Mouse (Mus musculus) lung, postnatal 0 days (tissue): ENCODE data around the gene AC134908.4. TPM values are rescaled to one million over a fixed set of nuclear protein-coding genes. Genes with fewer than 3 reads are reported as not detected.

ENCODE experiments used
- ATAC-seq: fragments of 200-750 bp; cut with Nextera tagmentation; 2 replicates; pipeline ENCODE4 v1.8.0; 2017; ENCODE audit warnings: moderate library complexity
- DNase-seq: peaks from one replicate; pipeline ENCODE4 v3.0.0-alpha.2; 2016; ENCODE audit warnings: low spot score
- H3K27ac ChIP-seq: fragments of 300-500 bp; sonication (generic); 2 replicates; pipeline ENCODE4 v1.5.1; 2014; ENCODE audit warnings: antibody characterized with exemption, mild to moderate bottlenecking, low read length, mixed read lengths
- H3K27me3 ChIP-seq: fragments of 300-500 bp; sonication (generic); replicated peaks from 2 replicates; pipeline ENCODE4 v1.6.1; 2014; ENCODE audit warnings: low read length, mixed read lengths; ENCODE audit not compliant: insufficient read depth
- H3K36me3 ChIP-seq: fragments of 300-500 bp; sonication (generic); 2 replicates; pipeline ENCODE4 v1.6.1; 2014; ENCODE audit warnings: low read length, mixed read lengths; ENCODE audit not compliant: insufficient read depth
- H3K4me1 ChIP-seq: fragments of 300-500 bp; sonication (generic); 2 replicates; pipeline ENCODE4 v1.6.1; 2014; ENCODE audit warnings: antibody characterized with exemption, low read depth, low read length, mixed read lengths; ENCODE audit not compliant: insufficient read depth
- H3K4me2 ChIP-seq: fragments of 300-500 bp; sonication (generic); replicated peaks from 2 replicates; pipeline ENCODE4 v1.6.1; 2014; ENCODE audit warnings: low read depth, mild to moderate bottlenecking, low read length, moderate library complexity, mixed read lengths
- H3K4me3 ChIP-seq: fragments of 300-500 bp; sonication (generic); 2 replicates; pipeline ENCODE4 v1.5.1; 2014; ENCODE audit warnings: low read depth, low read length
- H3K9ac ChIP-seq: fragments of 300-500 bp; sonication (generic); replicated peaks from 2 replicates; pipeline ENCODE4 v1.6.1; 2014; ENCODE audit warnings: low read depth, mild to moderate bottlenecking
- H3K9me3 ChIP-seq: fragments of 300-500 bp; sonication (generic); 2 replicates; pipeline ENCODE4 v1.6.1; 2016; ENCODE audit warnings: low read length, mixed read lengths
- CTCF ChIP-seq: IDR thresholded peaks from 2 replicates; pipeline ENCODE4 v1.5.1; 2016; ENCODE audit warnings: antibody characterized with exemption, mild to moderate bottlenecking
- EP300 ChIP-seq: IDR thresholded peaks from 2 replicates; pipeline ENCODE4 v1.6.1; 2016; ENCODE audit warnings: antibody characterized with exemption, mild to moderate bottlenecking, control low read depth
- WGBS: fragments of 180-500 bp; shearing (Covaris S2); extraction: QIAGEN DNeasy Blood & Tissue Kit; methylation state at CpG from one replicate; pipeline ENCODE4 v1.1.7; 2014; 5-methylcytosine and 5-hydroxymethylcytosine counted together
- polyA plus RNA-seq: library from polyadenylated mRNA; unstranded; fragments of >200 nt; fragmentation: Nextera tagmentation; extraction: Ambion mirVana; gene quantifications from 2 replicates; pipeline ENCODE4 v1.2.1, GENCODE M21; 2015

The AC134908.4 gene
- polyA plus RNA-seq, 1 experiment from 2014 or later, result not detected

GRCm38 (mm10) chr17:25802825-25803517 lies 7.5 kb upstream of the AC134908.4 start:
- no peak overlapping the region for H3K4me2 ChIP-seq
- WGBS, result 7% methylated on average over 10 of the region's 10 CpGs
- no peaks in the 10 kb centered on the region for H3K27me3 ChIP-seq
- no peak overlapping the region for H3K27ac ChIP-seq
- DNase-seq, result no peak
- no peak overlapping the region for H3K9ac ChIP-seq
- no peaks in the 10 kb centered on the region for H3K36me3 ChIP-seq
- no peak overlapping the region for H3K4me3 ChIP-seq
- no peaks in the 10 kb centered on the region for H3K9me3 ChIP-seq
- TF ChIP-seq CTCF, result no peak
- no peak for TF ChIP-seq EP300
- no peak; the same call in 1 of the 2 replicates for ATAC-seq
- H3K4me1 ChIP-seq, result no peaks in the 10 kb centered on the region

DNA sequence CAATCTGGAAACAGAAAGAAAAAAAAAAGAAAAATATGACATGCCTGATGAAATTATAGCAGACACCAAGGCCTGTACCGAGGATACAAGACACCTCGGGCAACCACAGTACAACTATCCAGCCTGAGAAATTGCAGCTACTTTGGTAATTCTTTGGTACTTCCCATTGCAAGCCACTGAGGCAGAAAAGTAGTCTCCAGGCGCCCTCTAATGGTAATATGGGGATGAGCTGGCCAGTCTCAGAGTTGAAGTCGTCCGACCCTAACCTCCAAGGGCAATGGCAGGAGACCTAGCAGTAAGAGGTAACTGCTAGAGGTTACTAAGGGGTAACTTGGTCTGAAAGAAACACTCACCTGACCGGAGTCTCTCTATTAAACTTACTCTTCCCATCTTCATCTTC lies 5.6 kb upstream of the AC134908.4 start:
- peak; percentile 63 for ATAC-seq
- H3K36me3 ChIP-seq, result no peaks in the 10 kb centered on the region
- no peak overlapping the region for H3K9ac ChIP-seq
- H3K4me1 ChIP-seq, result peaks cover 3% of the 10 kb centered on the region; the same call in 1 of the 2 replicates
- 8% methylated on average over 6 of the region's 6 CpGs for WGBS
- DNase-seq, result peak; percentile 79
- no peak overlapping the region for H3K4me3 ChIP-seq
- H3K4me2 ChIP-seq, result no peak overlapping the region
- no peaks in the 10 kb centered on the region for H3K27me3 ChIP-seq
- H3K9me3 ChIP-seq, result no peaks in the 10 kb centered on the region
- H3K27ac ChIP-seq, result no peak overlapping the region
- TF ChIP-seq EP300 (no peak), CTCF (peak; percentile 91)

- WGBS, result under 1% methylated on average over 25 of the region's 35 CpGs
- TF ChIP-seq CTCF, result no peak
- TF ChIP-seq EP300, result no peak
- ATAC-seq (peak; percentile 76), DNase-seq (peak; percentile 89)
- Histone ChIP-seq H3K27me3 (no peaks in the 10 kb centered on the region), H3K36me3 (no peaks in the 10 kb centered on the region), H3K9me3 (no peaks in the 10 kb centered on the region), H3K4me2 (peak within 1 kb of the TSS; percentile 87), H3K4me3 (peak within 1 kb of the TSS; percentile 75), H3K27ac (no peak within 1 kb of the TSS), H3K9ac (peak within 1 kb of the TSS; percentile 48), H3K4me1 (peaks cover 9% of the 10 kb centered on the region; the same call in 1 of the 2 replicates)
Observed at GRCm38 (mm10) chr17:25796951-25797369, 1.5 kb upstream of the AC134908.4 start, which contains the start of gene Metrn. Metrn (minus strand) TSS chr17:25797136.

DNA sequence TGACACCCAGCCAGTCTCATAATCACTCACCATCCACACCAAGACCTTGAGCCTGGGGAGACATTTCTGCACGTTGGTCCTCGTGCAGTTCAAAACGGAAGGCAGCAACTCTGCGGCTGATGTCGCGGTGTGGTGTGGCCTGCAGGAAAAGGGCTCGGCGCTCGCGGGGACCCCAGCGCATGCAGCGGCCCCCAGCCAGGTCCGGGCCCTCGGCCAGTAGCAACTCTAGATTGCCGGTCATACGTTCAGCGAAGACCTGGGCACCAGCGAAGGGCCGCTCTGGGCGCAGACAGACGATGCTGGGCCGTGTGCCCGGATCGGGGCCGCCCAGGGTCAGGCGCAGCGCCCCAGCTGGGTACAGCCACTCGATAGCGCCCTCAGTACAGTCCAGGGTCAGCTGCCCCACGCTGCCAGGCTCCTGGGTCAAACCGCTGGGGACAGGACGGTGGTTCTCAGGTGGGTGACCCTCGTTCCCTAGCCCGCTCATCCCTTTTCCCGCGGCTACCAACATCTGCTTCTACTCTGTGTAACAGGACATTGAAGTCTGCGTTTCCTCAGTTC lies 832 bp upstream of the AC134908.4 start:
- Histone ChIP-seq H3K4me3 (peak overlapping the region; percentile 75), H3K36me3 (no peaks in the 10 kb centered on the region), H3K9ac (peak overlapping the region; percentile 48), H3K27ac (no peak overlapping the region), H3K4me2 (peak overlapping the region; percentile 87), H3K9me3 (no peaks in the 10 kb centered on the region), H3K4me1 (peaks cover 9% of the 10 kb centered on the region; the same call in 1 of the 2 replicates), H3K27me3 (no peaks in the 10 kb centered on the region)
- DNase-seq, result no peak
- 3% methylated on average over 37 of the region's 37 CpGs for WGBS
- 0 out of 2 replicates have a peak, but pooled peaks have one; percentile 0 for ATAC-seq
- TF ChIP-seq CTCF, result no peak
- no peak for TF ChIP-seq EP300

DNA sequence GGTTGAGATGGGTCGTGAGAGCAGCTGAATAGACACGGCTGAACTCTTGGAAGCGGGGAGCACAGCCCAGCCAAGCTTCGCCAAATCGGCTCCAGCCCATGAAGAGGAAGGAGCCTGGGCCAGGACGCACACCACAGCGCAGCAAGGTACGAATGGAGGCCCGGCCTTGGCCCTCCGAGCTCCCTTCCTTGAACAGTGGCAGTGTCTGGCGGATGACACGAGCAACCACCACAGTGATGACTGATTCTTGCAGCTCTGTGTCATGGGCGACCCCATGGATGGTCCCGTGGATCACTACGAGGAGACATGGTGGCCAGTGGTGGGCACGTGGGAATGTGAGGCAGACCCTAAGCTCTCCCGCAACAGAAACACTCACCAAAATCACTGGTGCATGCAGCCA lies 461 bp downstream of the AC134908.4 start:
- WGBS, result 80% methylated on average over 17 of the region's 17 CpGs
- H3K9me3 ChIP-seq, result no peaks in the 10 kb centered on the region
- H3K9ac ChIP-seq, result no peak overlapping the region
- DNase-seq (no peak), ATAC-seq (no peak)
- no peaks in the 10 kb centered on the region for H3K36me3 ChIP-seq
- no peak for TF ChIP-seq CTCF
- no peak for TF ChIP-seq EP300
- H3K4me2 ChIP-seq, result no peak overlapping the region
- H3K4me1 ChIP-seq, result peaks cover 9% of the 10 kb centered on the region; the same call in 1 of the 2 replicates
- H3K27me3 ChIP-seq, result no peaks in the 10 kb centered on the region
- H3K27ac ChIP-seq, result no peak overlapping the region
- no peak overlapping the region for H3K4me3 ChIP-seq

DNA sequence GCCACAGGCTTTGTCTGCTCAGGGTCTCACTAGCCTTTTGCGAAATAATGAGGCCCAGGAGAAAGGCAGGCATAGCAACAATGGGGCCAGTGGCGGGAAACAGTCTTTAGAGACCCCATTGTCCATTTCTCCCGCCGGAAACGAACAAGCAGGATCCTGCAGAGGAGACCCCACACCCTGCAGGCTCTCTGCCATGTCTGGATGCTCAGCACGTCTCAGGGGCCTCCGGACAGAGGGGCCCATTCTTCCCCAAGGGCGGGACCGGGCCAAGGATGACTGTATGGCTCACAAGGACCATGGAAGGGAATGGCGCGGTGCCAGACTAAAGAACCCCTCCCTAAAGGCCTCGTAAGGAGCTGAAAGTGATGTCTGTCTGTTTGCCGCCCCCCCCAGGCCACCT lies 1.3 kb downstream of the AC134908.4 start:
- H3K9me3 ChIP-seq, result no peaks in the 10 kb centered on the region
- no peak overlapping the region for H3K9ac ChIP-seq
- no peaks in the 10 kb centered on the region for H3K36me3 ChIP-seq
- no peak overlapping the region for H3K4me2 ChIP-seq
- H3K27me3 ChIP-seq, result no peaks in the 10 kb centered on the region
- ATAC-seq, result no peak
- H3K4me1 ChIP-seq, result peaks cover 9% of the 10 kb centered on the region; the same call in 1 of the 2 replicates
- WGBS, result 70% methylated on average over 13 of the region's 13 CpGs
- no peak overlapping the region for H3K27ac ChIP-seq
- H3K4me3 ChIP-seq, result no peak overlapping the region
- TF ChIP-seq EP300, result no peak
- no peak for TF ChIP-seq CTCF
- no peak for DNase-seq
